Mouse (Mus musculus): ENCODE data around the gene Olfr61. TPM values are rescaled to one million over a fixed set of nuclear protein-coding genes. Genes with fewer than 3 reads are reported as not detected.

Olfr61 gene
- polyA plus RNA-seq, 1 experiment from 2014 or later, result not detected

DNA sequence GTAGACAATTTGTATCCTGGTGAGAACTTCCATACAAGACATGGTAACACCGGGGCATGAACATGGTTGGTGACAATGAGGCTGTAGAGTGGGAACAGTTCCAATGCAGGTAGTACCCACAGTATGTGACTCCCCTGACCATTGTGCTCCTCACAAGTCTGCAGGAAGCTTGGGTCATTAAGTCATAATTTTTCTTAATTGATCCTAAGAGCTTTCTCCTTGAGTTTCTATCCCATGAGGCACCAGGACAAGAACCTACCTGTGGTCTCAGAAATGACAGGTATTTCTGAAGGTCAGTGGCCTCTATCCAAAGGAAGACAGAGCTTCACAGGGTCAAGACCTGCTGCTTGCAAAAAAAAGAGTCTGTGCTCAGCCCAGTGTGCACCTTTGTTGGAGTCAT lies 52.9 kb downstream of the Olfr61 start, which contains the start of gene Olfr45:
Gene Olfr45 (plus strand): TSS at position 301 of the 400 bp plus-strand sequence.
- WGBS, result 76% methylated on average over 1 of the region's 1 CpGs
- H3K9me3 ChIP-seq (replicated peaks; ENCODE audit: control insufficient read depth, low read length), result no peaks in the 10 kb centered on the region
- no peak within 1 kb of the TSS for H3K4me2 ChIP-seq (ENCODE audit: low read depth, low read length)
- no peak within 1 kb of the TSS for H3K9ac ChIP-seq (replicated peaks; ENCODE audit: low read length)
- no peak for ATAC-seq (replicated peaks; ENCODE audit: insufficient number of reproducible peaks, low FRiP score, low TSS enrichment, low read depth)
- H3K27me3 ChIP-seq (ENCODE audit: control insufficient read depth, insufficient read depth, low read length), result no peaks in the 10 kb centered on the region
- no peak for DNase-seq (ENCODE audit: low spot score)
- H3K27ac ChIP-seq (replicated peaks; ENCODE audit: low read depth, low read length), result no peak within 1 kb of the TSS
- H3K4me3 ChIP-seq (ENCODE audit: low read depth, low read length), result no peak within 1 kb of the TSS
- H3K4me1 ChIP-seq (ENCODE audit: control insufficient read depth, insufficient read depth, low read length), result no peaks in the 10 kb centered on the region
- no peaks in the 10 kb centered on the region for H3K36me3 ChIP-seq (replicated peaks; ENCODE audit: control insufficient read depth, insufficient read depth, low read depth, low read length)

Other genes starting within 250 kb of the Olfr61 start
- not detected in 2 replicates for gene Olfr531, start 226.1 kb upstream of the Olfr61 start, polyA plus RNA-seq (2014; fragmentation: Nextera tagmentation; extraction: Ambion mirVana)
- not detected in 2 replicates for gene Olfr532, start 207.3 kb upstream of the Olfr61 start, polyA plus RNA-seq (2014; fragmentation: Nextera tagmentation; extraction: Ambion mirVana)
- gene Olfr533, start 165.6 kb upstream of the Olfr61 start, polyA plus RNA-seq (2014; fragmentation: Nextera tagmentation; extraction: Ambion mirVana), result not detected in 2 replicates
- not detected in 2 replicates for gene Olfr535, start 144.8 kb upstream of the Olfr61 start, polyA plus RNA-seq (2014; fragmentation: Nextera tagmentation; extraction: Ambion mirVana)
- gene Olfr536, start 121.6 kb upstream of the Olfr61 start, polyA plus RNA-seq (2014; fragmentation: Nextera tagmentation; extraction: Ambion mirVana), result 0.13 TPM in 1 of 2 replicates, not detected in the other
- not detected in 2 replicates for gene Olfr538, start 61.1 kb upstream of the Olfr61 start, polyA plus RNA-seq (2014; fragmentation: Nextera tagmentation; extraction: Ambion mirVana)
- not detected in 2 replicates for gene Olfr46, start 27.7 kb upstream of the Olfr61 start, polyA plus RNA-seq (2014; fragmentation: Nextera tagmentation; extraction: Ambion mirVana)
- not detected in 2 replicates for gene Olfr53, start 17.5 kb downstream of the Olfr61 start, polyA plus RNA-seq (2014; fragmentation: Nextera tagmentation; extraction: Ambion mirVana)
- gene Olfr539, start 31.0 kb downstream of the Olfr61 start, polyA plus RNA-seq (2014; fragmentation: Nextera tagmentation; extraction: Ambion mirVana), result not detected in 2 replicates
- not detected in 2 replicates for gene Olfr45, start 53.0 kb downstream of the Olfr61 start, polyA plus RNA-seq (2014; fragmentation: Nextera tagmentation; extraction: Ambion mirVana)
- gene Olfr541, start 68.3 kb downstream of the Olfr61 start, polyA plus RNA-seq (2014; fragmentation: Nextera tagmentation; extraction: Ambion mirVana), result not detected in 2 replicates
- not detected in 2 replicates for gene Cyp2e1, start 134.8 kb downstream of the Olfr61 start, polyA plus RNA-seq (2014; fragmentation: Nextera tagmentation; extraction: Ambion mirVana)
- gene Syce1, start 158.9 kb downstream of the Olfr61 start, polyA plus RNA-seq (2014; fragmentation: Nextera tagmentation; extraction: Ambion mirVana), result 0.14 and 0.38 TPM in 2 replicates
- 3.5 and 3.6 TPM in 2 replicates for gene Zfp941, start 193.2 kb downstream of the Olfr61 start, polyA plus RNA-seq (2014; fragmentation: Nextera tagmentation; extraction: Ambion mirVana)
- gene Urah, start 206.0 kb downstream of the Olfr61 start, polyA plus RNA-seq (2014; fragmentation: Nextera tagmentation; extraction: Ambion mirVana), result 1.1 and 1.3 TPM in 2 replicates
- not detected in 2 replicates for gene Scgb1c1, start 216.6 kb downstream of the Olfr61 start, polyA plus RNA-seq (2014; fragmentation: Nextera tagmentation; extraction: Ambion mirVana)
- gene Odf3, start 218.8 kb downstream of the Olfr61 start, polyA plus RNA-seq (2014; fragmentation: Nextera tagmentation; extraction: Ambion mirVana), result not detected in 2 replicates
- not detected in 2 replicates for gene Gm45785, start 227.4 kb downstream of the Olfr61 start, polyA plus RNA-seq (2014; fragmentation: Nextera tagmentation; extraction: Ambion mirVana)
- 56.7 and 58.3 TPM in 2 replicates for gene Ric8a, start 228.0 kb downstream of the Olfr61 start, polyA plus RNA-seq (2014; fragmentation: Nextera tagmentation; extraction: Ambion mirVana)
- gene Bet1l, start 228.6 kb downstream of the Olfr61 start, polyA plus RNA-seq (2014; fragmentation: Nextera tagmentation; extraction: Ambion mirVana), result 22.9 and 31.8 TPM in 2 replicates

Data from embryonic facial prominence, embryonic 11.5 days (tissue).